Mouse (Mus musculus): ENCODE results near the gene Sh3pxd2a. TPM values are rescaled to one million over a fixed set of nuclear protein-coding genes. Genes with fewer than 3 reads are reported as not detected.

The Sh3pxd2a gene
- total and polyA plus RNA-seq, 3 experiments, result 3.9 to 11.3 TPM; not detected in 1

GRCm38 (mm10) chr19:47282050-47282454, 182.1 kb downstream of the Sh3pxd2a start:
- H3K36me3 ChIP-seq (ENCODE audit: control insufficient read depth in 1 of 2, insufficient read depth in 2 of 2, low read length in 2 of 2), result no peaks in the 10 kb centered on the region
- H3K9ac ChIP-seq (ENCODE audit: control insufficient read depth, low read depth, low read length, poor library complexity, severe bottlenecking), result no peak overlapping the region
- no peaks in the 10 kb centered on the region for H3K27me3 ChIP-seq (ENCODE audit: control insufficient read depth in 1 of 2, insufficient read depth in 2 of 2, low read length in 2 of 2)
- H3K4me3 ChIP-seq (ENCODE audit: control insufficient read depth in 1 of 2, insufficient read depth in 1 of 2, low read depth in 2 of 2, low read length in 2 of 2), result no peak overlapping the region
- H3K4me1 ChIP-seq (ENCODE audit: control insufficient read depth in 1 of 2, insufficient read depth in 2 of 2, low read length in 2 of 2), result no peaks in the 10 kb centered on the region
- H3K9me3 ChIP-seq (replicated peaks; ENCODE audit: insufficient read depth, low read length), result no peaks in the 10 kb centered on the region
- no peaks in the 10 kb centered on the region for H3K79me2 ChIP-seq (ENCODE audit: control insufficient read depth, insufficient read depth, low read length, poor library complexity)
- H3K27ac ChIP-seq (ENCODE audit: control insufficient read depth, low read depth, low read length), result no peak overlapping the region
- TF ChIP-seq MYB (IDR thresholded peaks at IDR 0.05; ENCODE audit: low read depth, low read length), result no peak
- no peak for TF ChIP-seq POLR2A (IDR thresholded peaks at IDR 0.05; ENCODE audit: control insufficient read depth in 1 of 2, insufficient read depth in 1 of 2, low read depth in 1 of 2, low read length in 2 of 2, poor library complexity in 1 of 2)
- TF ChIP-seq ZNF384 (IDR thresholded peaks at IDR 0.05; ENCODE audit: low read depth, low read length), result no peak
- TF ChIP-seq MEF2A (IDR thresholded peaks at IDR 0.05; ENCODE audit: extremely low read depth, insufficient replicate concordance, low read depth, low read length, poor library complexity, severe bottlenecking), result no peak
- no peak for TF ChIP-seq BHLHE40 (IDR thresholded peaks at IDR 0.05; ENCODE audit: borderline replicate concordance, low read depth, low read length)
- no peak for DNase-seq (ENCODE audit: low read depth, low spot score)

DNA sequence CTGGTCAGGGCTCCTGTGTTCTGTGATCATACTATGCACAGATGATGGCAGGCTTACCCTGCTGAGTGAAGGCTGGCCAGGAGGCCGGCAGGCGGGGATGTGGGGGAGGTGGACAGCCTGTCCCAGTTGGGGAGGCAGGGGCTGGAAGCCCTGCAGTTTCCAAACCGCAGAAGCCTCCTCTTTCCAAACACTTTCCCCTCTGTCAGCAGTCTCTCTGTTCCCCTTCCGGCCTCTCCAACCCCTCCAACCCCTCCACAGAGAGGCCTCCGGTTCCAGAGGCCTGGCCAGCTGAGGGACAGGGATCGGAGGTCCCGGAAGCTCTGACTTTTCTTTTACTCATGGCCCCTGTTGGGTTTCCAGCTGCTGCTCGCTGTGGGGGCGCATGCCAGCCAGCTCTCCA, 183.3 kb downstream of the Sh3pxd2a start:
- no peaks in the 10 kb centered on the region for H3K27me3 ChIP-seq (ENCODE audit: control insufficient read depth in 1 of 2, insufficient read depth in 2 of 2, low read length in 2 of 2)
- H3K27ac ChIP-seq (ENCODE audit: control insufficient read depth, low read depth, low read length), result no peak overlapping the region
- H3K79me2 ChIP-seq (ENCODE audit: control insufficient read depth, insufficient read depth, low read length, poor library complexity), result no peaks in the 10 kb centered on the region
- no peaks in the 10 kb centered on the region for H3K9me3 ChIP-seq (replicated peaks; ENCODE audit: insufficient read depth, low read length)
- H3K9ac ChIP-seq (ENCODE audit: control insufficient read depth, low read depth, low read length, poor library complexity, severe bottlenecking), result no peak overlapping the region
- DNase-seq (ENCODE audit: low read depth, low spot score), result no peak
- no peaks in the 10 kb centered on the region for H3K4me1 ChIP-seq (ENCODE audit: control insufficient read depth in 1 of 2, insufficient read depth in 2 of 2, low read length in 2 of 2)
- H3K36me3 ChIP-seq (ENCODE audit: control insufficient read depth in 1 of 2, insufficient read depth in 2 of 2, low read length in 2 of 2), result no peaks in the 10 kb centered on the region
- TF ChIP-seq MEF2A (IDR thresholded peaks at IDR 0.05; ENCODE audit: extremely low read depth, insufficient replicate concordance, low read depth, low read length, poor library complexity, severe bottlenecking), result no peak
- no peak for TF ChIP-seq GABPA (IDR thresholded peaks at IDR 0.05; ENCODE audit: low read depth, low read length)
- TF ChIP-seq KAT2A (conservative IDR thresholded peaks at IDR 0.05; ENCODE audit: low read depth, low read length), result no peak
- TF ChIP-seq ZNF384 (IDR thresholded peaks at IDR 0.05; ENCODE audit: low read depth, low read length), result no peak
- no peak for TF ChIP-seq EP300 (IDR thresholded peaks at IDR 0.05; ENCODE audit: low read depth in 1 of 2, low read length in 2 of 2)
- TF ChIP-seq RAD21 (IDR thresholded peaks at IDR 0.05; ENCODE audit: low read depth, low read length), result no peak
- no peak for TF ChIP-seq MAFK (IDR thresholded peaks at IDR 0.05; ENCODE audit: borderline replicate concordance, low read depth, low read length)
- no peak for TF ChIP-seq POLR2A (IDR thresholded peaks at IDR 0.05; ENCODE audit: control insufficient read depth in 1 of 2, insufficient read depth in 1 of 2, low read depth in 1 of 2, low read length in 2 of 2, poor library complexity in 1 of 2)
- TF ChIP-seq MAZ (IDR thresholded peaks at IDR 0.05; ENCODE audit: low read depth, low read length), result no peak
- no peak overlapping the region for H3K4me3 ChIP-seq (ENCODE audit: control insufficient read depth in 1 of 2, insufficient read depth in 1 of 2, low read depth in 2 of 2, low read length in 2 of 2)

GRCm38 (mm10) chr19:47279788-47280532, 184.2 kb downstream of the Sh3pxd2a start:
- H3K9ac ChIP-seq (ENCODE audit: control insufficient read depth, low read depth, low read length, poor library complexity, severe bottlenecking), result no peak overlapping the region
- no peaks in the 10 kb centered on the region for H3K4me1 ChIP-seq (ENCODE audit: control insufficient read depth in 1 of 2, insufficient read depth in 2 of 2, low read length in 2 of 2)
- no peak overlapping the region for H3K4me3 ChIP-seq (ENCODE audit: control insufficient read depth in 1 of 2, insufficient read depth in 1 of 2, low read depth in 2 of 2, low read length in 2 of 2)
- no peak for DNase-seq (ENCODE audit: low read depth, low spot score)
- H3K27ac ChIP-seq (ENCODE audit: control insufficient read depth, low read depth, low read length), result no peak overlapping the region
- H3K27me3 ChIP-seq (ENCODE audit: control insufficient read depth in 1 of 2, insufficient read depth in 2 of 2, low read length in 2 of 2), result no peaks in the 10 kb centered on the region
- no peaks in the 10 kb centered on the region for H3K9me3 ChIP-seq (replicated peaks; ENCODE audit: insufficient read depth, low read length)
- H3K36me3 ChIP-seq (ENCODE audit: control insufficient read depth in 1 of 2, insufficient read depth in 2 of 2, low read length in 2 of 2), result no peaks in the 10 kb centered on the region
- no peaks in the 10 kb centered on the region for H3K79me2 ChIP-seq (ENCODE audit: control insufficient read depth, insufficient read depth, low read length, poor library complexity)
- no peak for TF ChIP-seq NRF1 (IDR thresholded peaks at IDR 0.05; ENCODE audit: insufficient read depth, low read depth, low read length, poor library complexity, severe bottlenecking)
- TF ChIP-seq MXI1 (IDR thresholded peaks at IDR 0.05; ENCODE audit: low read depth, low read length), result no peak
- TF ChIP-seq ETS1 (IDR thresholded peaks at IDR 0.05; ENCODE audit: low read depth, low read length), result no peak
- no peak for TF ChIP-seq MYC (IDR thresholded peaks at IDR 0.05; ENCODE audit: low read depth, low read length)
- TF ChIP-seq GATA1 (IDR thresholded peaks at IDR 0.05; ENCODE audit: low read depth, low read length), result no peak
- no peak for TF ChIP-seq TBP (IDR thresholded peaks at IDR 0.05; ENCODE audit: low read depth, low read length)
- no peak for TF ChIP-seq UBTF (IDR thresholded peaks at IDR 0.05; ENCODE audit: borderline replicate concordance, insufficient read depth, low read depth, low read length)
- TF ChIP-seq ZC3H11A (IDR thresholded peaks at IDR 0.05; ENCODE audit: low read depth, low read length), result no peak
- no peak for TF ChIP-seq MEF2A (IDR thresholded peaks at IDR 0.05; ENCODE audit: extremely low read depth, insufficient replicate concordance, low read depth, low read length, poor library complexity, severe bottlenecking)
- TF ChIP-seq JUND (IDR thresholded peaks at IDR 0.05; ENCODE audit: low read depth, low read length), result no peak
- no peak for TF ChIP-seq TAL1 (IDR thresholded peaks at IDR 0.05; ENCODE audit: low read length)
- no peak for TF ChIP-seq MAFK (IDR thresholded peaks at IDR 0.05; ENCODE audit: borderline replicate concordance, low read depth, low read length)
- no peak for TF ChIP-seq NELFE (IDR thresholded peaks at IDR 0.05; ENCODE audit: low read depth, low read length)
- TF ChIP-seq POLR2A (IDR thresholded peaks at IDR 0.05; ENCODE audit: control insufficient read depth in 1 of 2, insufficient read depth in 1 of 2, low read depth in 1 of 2, low read length in 2 of 2, poor library complexity in 1 of 2), result no peak
- TF ChIP-seq ELF1 (IDR thresholded peaks at IDR 0.05; ENCODE audit: low read depth, low read length), result no peak
- no peak for TF ChIP-seq ZNF384 (IDR thresholded peaks at IDR 0.05; ENCODE audit: low read depth, low read length)
